Mouse (Mus musculus): ENCODE measurements around the gene Tacr2. TPM values are rescaled to one million over a fixed set of nuclear protein-coding genes. Genes with fewer than 3 reads are reported as not detected.

Tacr2 gene
- polyA plus RNA-seq, 1 experiment from 2014 or later: not detected

DNA sequence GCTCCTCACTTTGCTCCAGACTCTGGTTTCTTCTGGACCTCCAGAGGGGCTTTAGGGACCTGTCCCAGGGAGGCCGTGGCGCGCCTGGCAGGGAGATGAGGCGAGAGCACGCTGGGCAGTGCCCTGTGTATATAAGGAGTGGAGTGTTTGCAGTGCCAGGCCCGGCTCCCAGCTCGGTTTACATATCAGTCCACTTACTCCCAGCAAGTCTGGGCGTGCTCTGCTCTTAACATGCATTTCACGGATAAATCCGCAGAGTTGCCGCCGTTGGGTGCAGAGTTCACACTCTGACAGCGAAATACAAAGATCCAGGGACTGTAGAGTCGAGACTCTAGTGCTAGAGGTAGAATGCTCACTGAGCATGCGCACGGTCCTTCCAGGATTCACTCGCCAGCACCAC lies 29.5 kb upstream of the Tacr2 start:
- WGBS: 87% methylated on average over 17 of the region's 17 CpGs
- Histone ChIP-seq H3K36me3 (replicated peaks) (no peaks in the 10 kb centered on the region), H3K4me1 (no peaks in the 10 kb centered on the region), H3K9ac (no peak overlapping the region), H3K27ac (no peak overlapping the region), H3K9me3 (no peaks in the 10 kb centered on the region), H3K4me2 (no peak overlapping the region), H3K4me3 (no peak overlapping the region), H3K27me3 (replicated peaks) (no peaks in the 10 kb centered on the region)
- ATAC-seq (replicated peaks): no peak

DNA sequence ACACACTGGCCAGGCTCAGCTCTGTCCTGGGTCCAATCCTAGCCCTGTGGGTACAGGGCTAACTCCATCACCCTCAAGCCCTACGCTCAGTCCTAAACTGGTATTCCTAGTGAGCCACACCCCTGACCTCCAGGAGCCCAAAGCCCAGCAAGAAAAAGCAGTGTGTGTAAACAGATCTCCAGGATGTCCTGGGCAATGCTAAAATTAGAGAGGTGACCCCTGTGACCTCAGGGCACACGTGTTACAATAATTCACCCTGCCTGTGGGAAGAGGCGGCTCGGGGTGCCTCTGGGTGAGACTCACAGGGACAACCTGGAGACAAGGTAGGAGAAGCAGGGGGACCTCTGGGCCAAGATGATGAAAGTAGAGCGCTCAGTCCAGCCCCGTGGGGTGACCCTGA lies 28.0 kb upstream of the Tacr2 start:
- H3K4me3 ChIP-seq: no peak overlapping the region
- 84% methylated on average over 6 of the region's 6 CpGs for WGBS
- no peak overlapping the region for H3K27ac ChIP-seq
- H3K4me2 ChIP-seq: no peak overlapping the region
- H3K9me3 ChIP-seq: no peaks in the 10 kb centered on the region
- H3K9ac ChIP-seq: no peak overlapping the region
- ATAC-seq (replicated peaks): no peak
- no peaks in the 10 kb centered on the region for H3K27me3 ChIP-seq (replicated peaks)
- no peaks in the 10 kb centered on the region for H3K4me1 ChIP-seq
- no peaks in the 10 kb centered on the region for H3K36me3 ChIP-seq (replicated peaks)

DNA sequence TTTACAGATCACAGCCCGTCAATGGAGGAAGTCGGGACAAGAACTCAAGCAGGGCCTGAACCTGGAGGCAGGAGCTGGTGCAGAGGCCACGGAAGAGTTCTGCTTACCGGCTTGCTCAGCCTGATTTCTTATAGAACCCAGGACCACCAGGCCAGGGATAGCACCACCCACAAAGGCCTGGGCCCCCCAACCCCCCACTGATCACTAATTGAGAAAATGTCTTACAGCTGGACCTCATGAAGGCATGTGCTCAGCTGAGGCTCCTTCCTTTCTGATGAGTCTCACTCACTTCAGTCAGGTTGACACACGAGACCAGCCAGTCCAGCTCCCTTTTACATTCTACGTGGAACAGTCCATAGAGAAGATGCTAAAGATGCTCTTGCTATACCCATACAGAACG lies 26.4 kb upstream of the Tacr2 start:
- 77% methylated on average over 7 of the region's 7 CpGs for WGBS

DNA sequence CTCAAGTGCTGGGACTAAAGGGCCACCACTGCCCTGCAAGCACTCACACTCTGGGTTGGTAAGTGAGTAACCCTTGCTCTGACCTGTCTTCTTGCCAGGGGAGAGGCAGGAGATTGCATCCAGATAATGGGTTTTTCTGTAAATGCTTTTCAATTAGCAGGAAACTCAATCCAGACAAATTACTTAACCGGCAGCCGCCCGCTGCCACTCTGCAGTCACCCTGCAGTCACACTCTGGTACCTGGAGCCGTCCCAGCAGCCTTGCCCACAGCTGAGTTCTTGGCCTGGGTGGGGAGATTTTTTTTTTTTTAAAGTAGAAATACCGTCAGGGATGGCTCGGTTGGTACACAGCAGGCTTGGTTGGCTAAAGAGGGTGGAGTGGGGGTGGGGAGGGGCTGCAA lies 24.1 kb upstream of the Tacr2 start:
- no peak overlapping the region for H3K9ac ChIP-seq
- WGBS: 73% methylated on average over 6 of the region's 6 CpGs

More for the DNA sequence above, 26.4 kb upstream of the Tacr2 start:
- no peak for ATAC-seq (replicated peaks)
- peaks cover 8% of the 10 kb centered on the region for H3K4me1 ChIP-seq
- no peak overlapping the region for H3K27ac ChIP-seq
- no peak overlapping the region for H3K4me3 ChIP-seq
- H3K9me3 ChIP-seq: no peaks in the 10 kb centered on the region
- no peak overlapping the region for H3K4me2 ChIP-seq
- no peaks in the 10 kb centered on the region for H3K36me3 ChIP-seq (replicated peaks)
- no peaks in the 10 kb centered on the region for H3K27me3 ChIP-seq (replicated peaks)
- H3K9ac ChIP-seq: no peak overlapping the region

DNA sequence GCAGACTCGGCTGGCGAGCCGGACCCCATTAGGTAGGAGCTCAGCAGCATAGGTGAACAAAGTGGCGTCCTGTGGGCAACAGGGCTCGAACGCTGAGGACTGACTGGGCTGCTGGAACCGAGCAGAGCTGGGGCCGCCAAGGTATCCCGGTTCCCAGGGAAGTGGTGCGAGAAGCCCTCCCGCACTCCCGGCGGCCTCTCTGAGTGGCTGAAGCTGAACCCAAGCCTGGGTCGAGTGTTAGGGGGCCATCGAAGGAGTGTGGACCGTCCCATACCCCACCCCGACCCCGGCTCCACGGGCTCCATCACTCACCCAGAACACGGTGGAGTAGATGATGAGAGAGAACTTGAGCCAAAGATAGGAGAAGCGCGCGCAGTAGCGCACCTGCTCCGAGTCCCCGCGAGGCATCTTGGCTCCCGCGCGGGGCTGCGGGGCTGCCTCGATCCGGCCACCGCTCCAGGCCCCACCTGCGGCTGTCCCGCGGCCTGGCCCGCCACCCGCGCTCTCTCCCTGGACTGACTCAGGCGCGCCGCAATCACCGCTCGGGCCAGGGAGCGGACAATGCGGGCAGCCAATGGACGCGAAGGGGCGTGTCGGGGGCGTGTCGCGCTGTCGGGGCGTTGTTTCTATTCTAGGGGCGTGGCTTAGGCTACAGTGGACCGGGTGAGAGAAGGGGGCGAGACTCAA lies 21.4 kb upstream of the Tacr2 start, which contains the start of gene Tspan15:
Tspan15 (minus strand) TSS at position 544 of the 687 bp plus-strand sequence.
- Histone ChIP-seq H3K4me1 (peaks cover 8% of the 10 kb centered on the region), H3K27me3 (replicated peaks) (no peaks in the 10 kb centered on the region), H3K4me2 (peak within 1 kb of the TSS; percentile 85), H3K4me3 (peak within 1 kb of the TSS; percentile 71), H3K9me3 (no peaks in the 10 kb centered on the region), H3K9ac (peak within 1 kb of the TSS; percentile 50), H3K27ac (no peak within 1 kb of the TSS), H3K36me3 (replicated peaks) (no peaks in the 10 kb centered on the region)
- WGBS: under 1% methylated on average over 59 of the region's 59 CpGs
- peak; percentile 97 for ATAC-seq (replicated peaks)

More for the DNA sequence above, 24.1 kb upstream of the Tacr2 start:
- no peak overlapping the region for H3K27ac ChIP-seq
- H3K27me3 ChIP-seq (replicated peaks): no peaks in the 10 kb centered on the region
- no peak overlapping the region for H3K4me2 ChIP-seq
- no peaks in the 10 kb centered on the region for H3K9me3 ChIP-seq
- no peaks in the 10 kb centered on the region for H3K36me3 ChIP-seq (replicated peaks)
- H3K4me3 ChIP-seq: no peak overlapping the region
- no peak for ATAC-seq (replicated peaks)
- H3K4me1 ChIP-seq: peaks cover 8% of the 10 kb centered on the region

DNA sequence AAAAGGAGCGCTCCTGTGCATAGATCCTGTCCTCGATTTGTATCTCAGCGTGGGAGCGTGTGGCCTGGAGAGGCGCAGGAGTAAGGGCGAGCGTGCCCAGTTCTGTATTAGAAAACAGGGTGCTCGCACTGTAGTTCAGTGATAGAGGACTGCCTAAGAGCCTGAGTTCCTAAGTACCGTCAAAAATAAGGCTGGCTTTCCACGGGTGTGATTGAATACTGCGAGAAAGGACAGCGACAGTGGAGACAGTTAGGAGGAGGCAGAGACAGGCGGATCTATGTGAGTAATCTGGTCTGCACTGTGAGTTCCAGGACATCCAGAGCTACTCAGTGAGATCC lies 20.9 kb upstream of the Tacr2 start:
- Histone ChIP-seq H3K9me3 (no peaks in the 10 kb centered on the region), H3K27me3 (replicated peaks) (no peaks in the 10 kb centered on the region), H3K4me1 (peaks cover 8% of the 10 kb centered on the region), H3K36me3 (replicated peaks) (no peaks in the 10 kb centered on the region), H3K4me3 (peak overlapping the region; percentile 71), H3K9ac (peak overlapping the region; percentile 50), H3K27ac (no peak overlapping the region), H3K4me2 (peak overlapping the region; percentile 85)
- WGBS: 2% methylated on average over 13 of the region's 13 CpGs
- peak; percentile 82; the same call in 1 of the 2 replicates for ATAC-seq (replicated peaks)

DNA sequence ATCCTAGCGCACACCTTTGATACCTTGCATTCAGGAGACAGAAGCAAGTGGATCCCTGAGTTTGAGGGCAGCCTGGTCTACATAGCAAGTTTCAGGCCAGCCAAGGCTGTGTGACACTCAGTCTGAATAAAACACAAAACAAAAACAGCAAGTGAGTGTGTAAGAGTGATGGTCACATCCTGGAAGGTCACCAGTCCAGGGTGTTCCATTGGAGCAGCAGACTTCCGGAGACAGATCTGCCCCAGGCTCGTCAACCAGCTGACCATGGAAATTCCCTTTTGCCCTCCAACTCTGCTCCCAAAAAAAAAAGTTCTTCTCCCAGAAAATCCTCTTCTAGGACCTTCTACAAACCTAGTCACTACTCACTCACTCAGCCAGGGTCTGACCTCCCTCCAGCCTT lies 20.4 kb upstream of the Tacr2 start:
- Histone ChIP-seq H3K4me3 (no peak overlapping the region), H3K27ac (no peak overlapping the region), H3K4me1 (peaks cover 8% of the 10 kb centered on the region), H3K27me3 (replicated peaks) (no peaks in the 10 kb centered on the region), H3K9me3 (no peaks in the 10 kb centered on the region), H3K4me2 (no peak overlapping the region), H3K9ac (no peak overlapping the region), H3K36me3 (replicated peaks) (no peaks in the 10 kb centered on the region)
- ATAC-seq (replicated peaks): 0 out of 2 replicates have a peak, but pooled peaks have one; percentile 3
- 78% methylated on average over 3 of the region's 3 CpGs for WGBS

DNA sequence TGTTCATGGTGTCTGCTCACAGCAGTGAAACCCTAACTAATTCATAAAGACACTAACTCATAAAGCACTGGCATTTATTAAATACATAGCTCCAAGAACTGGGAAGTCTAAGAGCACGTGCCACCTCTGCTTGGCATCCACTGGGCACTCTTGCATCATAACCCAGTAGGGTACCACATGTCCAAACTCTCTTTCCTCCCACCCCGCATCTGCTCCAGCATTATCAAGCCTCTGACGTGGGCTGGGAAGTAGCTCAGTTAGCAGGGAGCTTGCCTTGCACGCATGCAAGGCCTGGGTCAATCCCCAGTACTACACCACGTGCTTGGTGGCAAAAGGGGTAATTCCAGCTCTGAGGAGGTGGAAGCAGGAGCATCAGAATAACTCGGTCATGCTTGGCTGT lies 16.1 kb upstream of the Tacr2 start:
- ATAC-seq (replicated peaks): no peak
- Histone ChIP-seq H3K9ac (no peak overlapping the region), H3K4me2 (no peak overlapping the region), H3K9me3 (no peaks in the 10 kb centered on the region), H3K4me1 (no peaks in the 10 kb centered on the region), H3K27me3 (replicated peaks) (no peaks in the 10 kb centered on the region), H3K4me3 (no peak overlapping the region), H3K36me3 (replicated peaks) (no peaks in the 10 kb centered on the region), H3K27ac (no peak overlapping the region)
- 90% methylated on average over 6 of the region's 6 CpGs for WGBS

DNA sequence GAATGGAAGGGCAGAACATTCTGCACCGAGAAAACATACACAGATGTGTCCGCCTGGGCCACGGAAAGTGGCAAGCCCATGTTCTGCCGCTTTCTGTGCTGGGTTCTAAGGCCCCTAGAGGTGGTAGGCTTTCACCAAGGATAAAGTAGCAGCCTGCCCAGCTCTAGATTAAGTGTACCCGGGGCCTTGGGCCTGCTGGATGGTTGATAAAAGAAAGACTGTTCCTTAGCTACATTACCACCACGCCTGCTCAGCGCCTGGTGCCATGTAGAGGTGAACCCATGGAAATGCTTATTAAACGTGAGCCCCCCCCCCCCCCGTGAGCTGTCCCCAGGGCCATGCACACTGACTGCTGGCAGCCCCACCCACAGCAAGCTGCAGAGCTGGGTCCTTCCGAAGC lies 15.0 kb upstream of the Tacr2 start:
- ATAC-seq (replicated peaks): no peak
- Histone ChIP-seq H3K4me2 (no peak overlapping the region), H3K4me1 (no peaks in the 10 kb centered on the region), H3K9me3 (no peaks in the 10 kb centered on the region), H3K27me3 (replicated peaks) (no peaks in the 10 kb centered on the region), H3K4me3 (no peak overlapping the region), H3K27ac (no peak overlapping the region), H3K9ac (no peak overlapping the region), H3K36me3 (replicated peaks) (no peaks in the 10 kb centered on the region)
- 85% methylated on average over 10 of the region's 10 CpGs for WGBS

DNA sequence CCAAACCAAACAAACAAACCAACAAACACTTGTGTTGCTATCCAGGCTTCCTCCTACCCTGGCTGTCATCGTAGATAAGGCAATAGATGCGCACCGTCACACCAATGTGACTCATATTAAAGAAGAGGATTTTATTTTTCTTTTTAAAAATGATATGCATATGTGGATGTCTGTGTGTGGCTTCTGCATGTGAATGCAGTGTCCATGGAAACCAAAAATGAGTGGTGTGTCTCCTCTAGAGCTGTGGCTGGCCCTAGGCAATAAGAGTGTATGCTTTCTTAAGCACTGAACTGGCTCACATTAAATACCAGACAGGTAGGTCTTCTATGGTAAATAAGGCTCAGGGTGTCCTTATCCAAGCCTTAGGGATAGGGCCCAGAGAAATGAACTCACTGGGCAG lies 13.6 kb upstream of the Tacr2 start:
- WGBS: 92% methylated on average over 3 of the region's 3 CpGs
- Histone ChIP-seq H3K9ac (no peak overlapping the region), H3K4me1 (no peaks in the 10 kb centered on the region), H3K27me3 (replicated peaks) (no peaks in the 10 kb centered on the region), H3K4me2 (no peak overlapping the region), H3K27ac (no peak overlapping the region), H3K9me3 (no peaks in the 10 kb centered on the region), H3K4me3 (no peak overlapping the region), H3K36me3 (replicated peaks) (no peaks in the 10 kb centered on the region)
- no peak for ATAC-seq (replicated peaks)

DNA sequence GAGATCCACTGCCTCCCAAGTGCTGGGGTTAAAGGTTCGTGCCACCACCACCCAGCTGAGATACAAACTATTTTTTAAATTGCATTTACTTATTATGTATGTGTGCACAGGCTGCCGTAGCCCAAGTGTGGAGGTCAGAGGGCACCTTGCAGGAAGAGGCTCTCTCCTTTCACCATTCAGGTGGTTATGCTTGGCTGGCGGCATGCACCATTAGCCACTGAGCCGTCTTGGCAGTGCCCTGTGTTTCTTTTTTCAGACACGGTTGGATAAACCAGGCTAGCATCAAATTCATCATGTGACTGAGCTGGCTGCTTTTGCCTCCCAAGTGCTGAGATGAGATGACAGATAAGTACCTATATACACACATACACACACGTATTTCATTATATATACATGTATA lies 13.0 kb upstream of the Tacr2 start:
- Histone ChIP-seq H3K27me3 (replicated peaks) (no peaks in the 10 kb centered on the region), H3K4me3 (no peak overlapping the region), H3K9me3 (no peaks in the 10 kb centered on the region), H3K36me3 (replicated peaks) (no peaks in the 10 kb centered on the region), H3K27ac (no peak overlapping the region), H3K9ac (no peak overlapping the region), H3K4me2 (no peak overlapping the region), H3K4me1 (no peaks in the 10 kb centered on the region)
- no peak for ATAC-seq (replicated peaks)
- WGBS: 49% methylated on average over 6 of the region's 6 CpGs

DNA sequence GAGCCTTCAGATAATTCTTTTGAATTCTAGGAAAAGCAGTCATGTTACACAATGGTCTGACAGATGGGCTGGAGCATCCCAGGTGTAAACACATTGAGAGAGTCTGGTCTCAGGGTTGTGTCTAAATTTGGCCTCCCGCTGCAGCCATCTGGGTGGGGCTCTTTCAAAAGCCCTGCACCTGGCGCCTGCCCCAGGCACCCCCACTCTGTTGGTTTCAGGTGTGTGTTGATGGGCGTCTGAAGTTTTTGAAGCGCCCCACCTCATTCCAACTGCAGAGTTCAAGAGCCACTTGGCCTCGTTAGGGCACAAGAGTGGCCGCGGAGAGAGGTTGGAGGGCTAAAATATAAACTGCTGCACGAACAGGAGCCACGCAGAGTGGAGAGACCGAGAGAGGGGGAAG lies 9.9 kb upstream of the Tacr2 start:
- H3K27ac ChIP-seq: no peak overlapping the region
- no peaks in the 10 kb centered on the region for H3K4me1 ChIP-seq
- no peaks in the 10 kb centered on the region for H3K27me3 ChIP-seq (replicated peaks)
- H3K9me3 ChIP-seq: no peaks in the 10 kb centered on the region
- H3K4me2 ChIP-seq: no peak overlapping the region
- H3K36me3 ChIP-seq (replicated peaks): no peaks in the 10 kb centered on the region
- no peak for ATAC-seq (replicated peaks)
- H3K9ac ChIP-seq: no peak overlapping the region
- 83% methylated on average over 10 of the region's 10 CpGs for WGBS
- no peak overlapping the region for H3K4me3 ChIP-seq

DNA sequence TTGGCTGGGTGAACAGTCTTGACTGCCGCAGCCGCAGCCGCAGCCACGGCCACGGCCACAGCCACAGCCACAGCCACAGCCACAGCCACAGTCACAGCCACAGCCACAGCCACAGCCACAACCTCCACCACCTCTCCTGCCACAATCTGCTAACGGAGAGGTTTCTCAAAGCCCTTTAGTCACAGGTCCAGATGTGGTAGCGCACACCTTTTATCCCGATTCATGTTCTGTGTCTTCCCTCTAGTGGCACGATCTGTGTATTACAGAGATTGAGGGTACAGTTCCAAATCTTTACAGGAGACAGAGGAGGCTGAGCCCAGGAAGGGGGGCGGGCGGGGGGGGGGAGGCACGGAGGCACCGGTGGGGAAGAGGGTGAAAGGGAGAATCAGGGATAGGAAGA lies 9.3 kb upstream of the Tacr2 start:
- Histone ChIP-seq H3K27ac (no peak overlapping the region), H3K4me3 (no peak overlapping the region), H3K9ac (no peak overlapping the region), H3K36me3 (replicated peaks) (no peaks in the 10 kb centered on the region), H3K9me3 (no peaks in the 10 kb centered on the region), H3K27me3 (replicated peaks) (no peaks in the 10 kb centered on the region), H3K4me2 (no peak overlapping the region), H3K4me1 (no peaks in the 10 kb centered on the region)
- ATAC-seq (replicated peaks): no peak
- 54% methylated on average over 13 of the region's 13 CpGs for WGBS

Measured in midbrain, embryonic 15.5 days (tissue).